Mouse (Mus musculus): ENCODE data around the gene Rassf3. TPM values are rescaled to one million over a fixed set of nuclear protein-coding genes. Genes with fewer than 3 reads are reported as not detected.

The Rassf3 gene
- total and polyA plus RNA-seq, 2 experiments from 2014 or later: 3.0 to 5.8 TPM

DNA sequence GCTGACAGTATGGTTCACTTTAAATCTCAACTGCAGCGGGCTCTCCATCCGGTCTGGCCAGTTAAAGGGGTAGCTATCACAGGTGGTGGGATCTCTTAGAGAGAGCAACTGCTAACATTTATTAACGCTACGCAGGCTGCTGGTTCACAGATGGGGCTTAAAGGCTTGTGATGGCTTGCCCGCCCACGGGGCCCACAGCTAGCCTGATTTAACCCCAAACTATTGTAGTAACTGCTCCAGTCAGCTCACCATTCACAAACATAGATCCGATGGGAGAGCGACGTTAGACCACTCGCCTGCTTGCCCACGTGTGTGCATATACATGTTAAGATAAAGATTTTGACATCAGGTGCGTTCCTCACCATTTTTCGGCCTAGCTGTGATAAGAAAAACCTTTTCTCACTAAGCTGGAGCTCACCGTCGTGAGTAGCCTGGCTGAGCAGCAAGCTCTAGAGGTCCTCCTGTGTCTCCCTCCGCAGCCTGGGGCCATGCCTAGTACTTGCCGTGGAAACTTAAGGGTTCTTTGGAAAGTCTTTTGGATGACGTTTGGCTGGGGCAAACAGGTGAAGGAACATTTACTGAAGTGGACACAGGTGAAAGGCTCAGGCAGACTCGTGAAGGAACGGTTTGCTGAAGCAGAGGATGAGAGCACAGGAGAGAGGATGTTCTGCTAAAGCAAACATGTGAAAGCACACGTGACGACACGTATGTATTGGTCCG, 13.8 kb downstream of the Rassf3 start:
- Histone ChIP-seq H3K4me2 (ENCODE audit: low read depth, low read length, poor library complexity, severe bottlenecking) (peak overlapping the region; percentile 4), H3K27ac (ENCODE audit: low read depth, low read length) (no peak overlapping the region), H3K9me3 (ENCODE audit: low read length) (no peaks in the 10 kb centered on the region), H3K4me3 (ENCODE audit: low read depth, low read length) (no peak overlapping the region), H3K4me1 (ENCODE audit: insufficient read depth, low read length) (0 out of 2 replicates have a peak, but pooled peaks cover 4% of the 10 kb centered on the region), H3K36me3 (ENCODE audit: insufficient read depth, low read length) (no peaks in the 10 kb centered on the region), H3K27me3 (ENCODE audit: insufficient read depth, low read length) (no peaks in the 10 kb centered on the region), H3K9ac (replicated peaks; ENCODE audit: low read length, poor library complexity, severe bottlenecking) (no peak overlapping the region)
- no peak for ATAC-seq (ENCODE audit: low FRiP score)
- WGBS: 56% methylated on average over 24 of the region's 24 CpGs
- no peak for TF ChIP-seq CTCF (IDR thresholded peaks at IDR 0.05)
- DNase-seq (ENCODE audit: low spot score): peak; percentile 58

DNA sequence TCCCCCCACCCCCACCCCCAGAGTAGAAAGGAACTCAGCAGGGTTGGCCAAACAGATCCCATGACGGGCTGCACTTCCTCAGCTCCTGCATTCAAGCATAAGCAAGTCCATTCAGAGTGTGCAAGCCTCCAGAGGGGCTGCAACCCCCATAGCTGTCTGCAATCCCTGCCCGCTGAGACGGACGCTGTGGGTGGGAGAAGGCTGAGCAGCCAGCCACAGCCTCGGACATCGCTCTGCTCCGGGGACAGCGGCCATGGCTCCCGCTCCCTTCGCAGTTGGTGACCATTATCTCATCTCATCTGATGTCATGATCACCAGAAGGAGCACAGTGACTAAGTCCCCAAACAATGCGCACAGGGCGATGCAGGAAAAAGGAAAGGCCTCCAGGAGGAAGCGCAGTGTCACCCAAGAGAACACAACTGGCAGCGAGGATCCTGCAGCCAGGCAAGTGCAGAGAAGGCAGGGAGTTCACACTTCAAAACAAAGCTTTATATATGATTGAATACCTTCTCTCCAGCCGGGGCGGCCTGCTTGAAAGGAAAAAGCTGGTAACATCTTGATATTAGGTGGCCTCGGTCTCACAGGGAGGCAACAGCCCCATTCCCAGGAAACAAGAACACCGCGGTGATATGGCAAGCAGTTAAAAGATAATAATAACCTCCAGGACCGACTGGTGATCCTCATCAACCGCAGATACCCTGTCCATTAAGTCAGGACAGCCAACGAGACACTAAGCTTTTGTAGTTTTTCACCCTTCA, 14.6 kb downstream of the Rassf3 start:
- Histone ChIP-seq H3K4me3 (ENCODE audit: low read depth, low read length) (no peak overlapping the region), H3K27me3 (ENCODE audit: insufficient read depth, low read length) (no peaks in the 10 kb centered on the region), H3K27ac (ENCODE audit: low read depth, low read length) (0 out of 2 replicates have a peak overlapping the region, but pooled peaks have one; percentile 19), H3K4me1 (ENCODE audit: insufficient read depth, low read length) (0 out of 2 replicates have a peak, but pooled peaks cover 4% of the 10 kb centered on the region), H3K9ac (replicated peaks; ENCODE audit: low read length, poor library complexity, severe bottlenecking) (no peak overlapping the region), H3K36me3 (ENCODE audit: insufficient read depth, low read length) (no peaks in the 10 kb centered on the region), H3K4me2 (ENCODE audit: low read depth, low read length, poor library complexity, severe bottlenecking) (peak overlapping the region; percentile 4), H3K9me3 (ENCODE audit: low read length) (no peaks in the 10 kb centered on the region)
- peak; percentile 64 for DNase-seq (ENCODE audit: low spot score)
- TF ChIP-seq CTCF (IDR thresholded peaks at IDR 0.05): no peak
- WGBS: 10% methylated on average over 22 of the region's 22 CpGs
- ATAC-seq (ENCODE audit: low FRiP score): peak; percentile 72; the same call in 1 of the 2 replicates

DNA sequence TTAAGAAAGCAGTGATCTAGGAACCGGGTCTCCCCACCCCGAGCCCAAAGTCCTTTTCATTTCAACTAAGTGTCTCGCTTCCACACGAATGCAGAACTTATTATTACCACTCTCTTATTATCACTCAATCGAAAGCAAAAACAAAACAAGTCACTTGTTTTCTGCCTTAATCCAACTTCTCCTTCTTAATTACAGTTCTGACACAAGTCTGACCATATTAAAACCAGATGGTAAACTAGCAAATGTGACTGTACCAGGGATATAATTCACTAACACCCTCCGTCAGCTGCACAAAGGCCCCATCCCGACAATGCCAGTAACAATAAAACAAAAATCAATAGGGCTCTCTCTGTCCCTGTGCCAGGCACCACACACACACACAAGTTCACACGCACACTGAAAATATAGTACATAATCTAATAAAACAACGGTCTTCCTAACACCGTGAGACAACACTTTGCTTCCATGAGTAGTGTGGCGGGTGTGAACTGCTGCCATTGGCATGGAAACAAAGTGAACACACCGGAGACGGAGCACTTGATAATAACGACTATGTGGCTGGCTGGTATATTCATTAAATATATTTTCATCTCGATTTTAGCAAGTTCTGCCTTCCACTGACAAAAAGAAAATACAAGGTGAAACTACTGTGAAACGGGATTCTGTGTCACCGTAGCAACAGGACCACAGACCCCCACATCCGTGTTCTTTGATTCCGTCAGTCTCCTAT, 16.9 kb downstream of the Rassf3 start:
- Histone ChIP-seq H3K4me3 (ENCODE audit: low read depth, low read length) (no peak overlapping the region), H3K9ac (replicated peaks; ENCODE audit: low read length, poor library complexity, severe bottlenecking) (no peak overlapping the region), H3K9me3 (ENCODE audit: low read length) (no peaks in the 10 kb centered on the region), H3K4me1 (ENCODE audit: insufficient read depth, low read length) (0 out of 2 replicates have a peak, but pooled peaks cover 4% of the 10 kb centered on the region), H3K27me3 (ENCODE audit: insufficient read depth, low read length) (no peaks in the 10 kb centered on the region), H3K36me3 (ENCODE audit: insufficient read depth, low read length) (no peaks in the 10 kb centered on the region), H3K27ac (ENCODE audit: low read depth, low read length) (no peak overlapping the region), H3K4me2 (ENCODE audit: low read depth, low read length, poor library complexity, severe bottlenecking) (0 out of 2 replicates have a peak overlapping the region, but pooled peaks have one; percentile 18)
- no peak for TF ChIP-seq CTCF (IDR thresholded peaks at IDR 0.05)
- no peak for ATAC-seq (ENCODE audit: low FRiP score)
- no peak for DNase-seq (ENCODE audit: low spot score)
- 42% methylated on average over 19 of the region's 19 CpGs for WGBS

DNA sequence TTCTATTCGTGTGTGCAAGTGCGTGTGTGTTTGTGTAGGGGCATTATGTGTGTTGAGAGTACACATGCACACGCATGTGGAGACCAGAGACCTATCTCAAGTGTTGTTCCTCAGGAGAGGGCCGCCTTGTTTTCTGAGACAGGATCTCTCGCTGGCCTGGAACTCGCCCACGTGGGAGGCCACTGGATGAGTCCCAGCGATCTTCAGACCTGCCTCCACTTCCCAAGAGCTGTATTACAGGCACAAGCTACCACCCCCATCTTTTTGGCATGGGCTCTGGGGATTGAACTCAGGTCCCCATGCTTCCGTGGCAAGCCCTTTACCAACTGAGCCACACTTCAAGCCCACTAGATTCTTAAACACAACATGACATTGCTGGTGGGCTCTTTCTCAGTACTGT, 17.7 kb downstream of the Rassf3 start:
- H3K27me3 ChIP-seq (ENCODE audit: insufficient read depth, low read length): no peaks in the 10 kb centered on the region
- no peaks in the 10 kb centered on the region for H3K36me3 ChIP-seq (ENCODE audit: insufficient read depth, low read length)
- 0 out of 2 replicates have a peak, but pooled peaks cover 4% of the 10 kb centered on the region for H3K4me1 ChIP-seq (ENCODE audit: insufficient read depth, low read length)
- no peaks in the 10 kb centered on the region for H3K9me3 ChIP-seq (ENCODE audit: low read length)
- no peak overlapping the region for H3K9ac ChIP-seq (replicated peaks; ENCODE audit: low read length, poor library complexity, severe bottlenecking)
- ATAC-seq (ENCODE audit: low FRiP score) (no peak), DNase-seq (ENCODE audit: low spot score) (no peak)
- H3K27ac ChIP-seq (ENCODE audit: low read depth, low read length): no peak overlapping the region
- whole genome bisulfite sequencing: 87% methylated on average over 9 of the region's 9 CpGs
- H3K4me2 ChIP-seq (ENCODE audit: low read depth, low read length, poor library complexity, severe bottlenecking): no peak overlapping the region
- no peak overlapping the region for H3K4me3 ChIP-seq (ENCODE audit: low read depth, low read length)
- no peak for TF ChIP-seq CTCF (IDR thresholded peaks at IDR 0.05)

DNA sequence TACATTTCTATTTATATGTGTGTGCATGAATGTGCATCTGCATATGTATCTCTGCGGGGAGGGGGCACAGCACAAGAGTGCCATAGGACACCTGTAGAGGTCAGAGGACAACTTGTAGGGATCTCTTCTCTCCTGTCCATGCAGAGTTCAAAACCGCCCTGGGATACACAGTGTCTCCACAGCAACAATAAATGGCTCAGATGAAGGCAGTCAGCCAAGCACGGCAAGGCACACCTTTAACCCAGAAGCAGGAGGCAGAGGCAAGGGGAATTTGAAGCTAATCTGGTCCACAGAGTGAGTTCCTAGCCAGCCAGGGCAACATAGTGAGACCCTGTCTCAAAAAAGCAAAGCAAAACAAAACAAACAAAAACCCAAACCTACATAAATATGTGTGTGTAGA, 18.8 kb downstream of the Rassf3 start:
- H3K27ac ChIP-seq (ENCODE audit: low read depth, low read length): no peak overlapping the region
- no peak for ATAC-seq (ENCODE audit: low FRiP score)
- H3K4me3 ChIP-seq (ENCODE audit: low read depth, low read length): no peak overlapping the region
- 67% methylated on average over 3 of the region's 3 CpGs for WGBS
- no peak overlapping the region for H3K4me2 ChIP-seq (ENCODE audit: low read depth, low read length, poor library complexity, severe bottlenecking)
- H3K9me3 ChIP-seq (ENCODE audit: low read length): no peaks in the 10 kb centered on the region
- H3K4me1 ChIP-seq (ENCODE audit: insufficient read depth, low read length): 0 out of 2 replicates have a peak, but pooled peaks cover 4% of the 10 kb centered on the region
- H3K27me3 ChIP-seq (ENCODE audit: insufficient read depth, low read length): no peaks in the 10 kb centered on the region
- H3K9ac ChIP-seq (replicated peaks; ENCODE audit: low read length, poor library complexity, severe bottlenecking): no peak overlapping the region
- H3K36me3 ChIP-seq (ENCODE audit: insufficient read depth, low read length): no peaks in the 10 kb centered on the region
- TF ChIP-seq CTCF (IDR thresholded peaks at IDR 0.05): no peak
- DNase-seq (ENCODE audit: low spot score): no peak

Data from midbrain, postnatal 0 days (tissue).